Mouse (Mus musculus): ENCODE measurements around the gene Phtf2.

DNA sequence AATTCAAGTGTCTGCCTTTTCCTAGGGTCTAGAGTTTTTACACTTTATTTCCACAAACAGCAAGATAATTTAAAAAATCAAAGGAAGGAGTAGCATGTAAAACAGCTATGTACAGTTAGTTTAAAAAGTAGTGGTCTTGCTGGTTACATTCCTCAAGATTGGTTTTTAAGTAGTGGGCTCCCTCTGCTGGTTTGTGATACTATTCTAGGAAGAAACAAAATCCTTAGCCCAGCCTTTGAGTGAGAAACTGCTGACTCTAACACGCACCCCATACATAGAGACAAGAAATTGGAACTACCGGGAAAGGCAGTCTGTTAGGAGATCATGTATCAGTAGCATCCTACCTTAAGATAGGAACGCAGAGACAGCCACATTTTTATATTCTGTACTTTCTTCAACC is 108.6 kb downstream of the Phtf2 start:
- TF ChIP-seq TCF12 (IDR thresholded peaks at IDR 0.05; ENCODE audit: insufficient read depth, poor library complexity, severe bottlenecking) (no peak), POLR2A (IDR thresholded peaks at IDR 0.05; ENCODE audit: insufficient read length, low read depth) (no peak), POLR2AphosphoS2 (IDR thresholded peaks at IDR 0.05; ENCODE audit: insufficient read length, low read depth) (no peak)

Measured in myocyte (in vitro differentiated cells).